Mouse (Mus musculus) testis, adult 2 months (tissue): ENCODE measurements around the gene Tmem189.

Source experiments
- CTCF ChIP-seq: fragments of 200-500 bp; IDR thresholded peaks from 2 replicates; pipeline ENCODE4 v1.5.1; 2012; ENCODE audit warnings: low read depth, mild to moderate bottlenecking, inconsistent platforms, low read length, moderate library complexity; ENCODE audit not compliant: control insufficient read depth, insufficient read depth, insufficient replicate concordance
- POLR2A ChIP-seq: fragments of 200-500 bp; IDR thresholded peaks from 2 replicates; pipeline ENCODE4 v1.6.1; 2012; ENCODE audit warnings: low read depth, mild to moderate bottlenecking, inconsistent platforms, low read length, moderate library complexity; ENCODE audit not compliant: control insufficient read depth

DNA sequence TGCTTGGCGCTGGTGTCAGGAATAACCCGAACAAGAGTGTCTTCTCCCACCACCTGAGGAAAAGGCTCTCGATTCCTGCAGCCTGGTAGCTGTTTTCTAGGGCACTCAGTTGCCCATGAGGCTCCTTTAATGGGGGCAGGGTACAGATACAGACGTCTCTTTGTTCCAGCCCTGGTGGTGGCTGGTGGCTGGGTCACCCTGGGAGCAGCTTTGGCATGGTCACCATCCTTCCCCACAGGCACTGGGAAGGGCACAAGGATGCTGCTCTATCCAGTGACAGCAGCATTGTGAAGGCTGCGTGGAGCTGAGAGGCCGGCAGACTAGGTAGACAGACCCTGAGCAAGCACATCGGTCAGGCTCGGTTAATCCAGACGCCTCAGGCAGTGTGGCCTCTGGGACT lies 38.0 kb downstream of the Tmem189 start:
- no peak for TF ChIP-seq CTCF
- no peak for TF ChIP-seq POLR2A
